Mouse (Mus musculus): ENCODE data around the gene Ubac1.

- TF ChIP-seq POLR2A (IDR thresholded peaks at IDR 0.05; ENCODE audit: low read depth, low read length) (no peak), CTCF (IDR thresholded peaks at IDR 0.05; ENCODE audit: borderline replicate concordance, insufficient read depth, low read length) (no peak)
These were observed 665 bp upstream of the Ubac1 start for GRCm38 (mm10) chr2:26022258-26022565.
